Mouse (Mus musculus) testis, postnatal 14 days (tissue): ENCODE data around the gene Fut1.
A peak's percentile ranks its signal among the peaks of the same experiment; 100 is the strongest.

Experiments used
- DNase-seq: peaks from one replicate; pipeline ENCODE4 v3.0.0; 2021; ENCODE audit warnings: low spot score

Fut1 gene

DNA sequence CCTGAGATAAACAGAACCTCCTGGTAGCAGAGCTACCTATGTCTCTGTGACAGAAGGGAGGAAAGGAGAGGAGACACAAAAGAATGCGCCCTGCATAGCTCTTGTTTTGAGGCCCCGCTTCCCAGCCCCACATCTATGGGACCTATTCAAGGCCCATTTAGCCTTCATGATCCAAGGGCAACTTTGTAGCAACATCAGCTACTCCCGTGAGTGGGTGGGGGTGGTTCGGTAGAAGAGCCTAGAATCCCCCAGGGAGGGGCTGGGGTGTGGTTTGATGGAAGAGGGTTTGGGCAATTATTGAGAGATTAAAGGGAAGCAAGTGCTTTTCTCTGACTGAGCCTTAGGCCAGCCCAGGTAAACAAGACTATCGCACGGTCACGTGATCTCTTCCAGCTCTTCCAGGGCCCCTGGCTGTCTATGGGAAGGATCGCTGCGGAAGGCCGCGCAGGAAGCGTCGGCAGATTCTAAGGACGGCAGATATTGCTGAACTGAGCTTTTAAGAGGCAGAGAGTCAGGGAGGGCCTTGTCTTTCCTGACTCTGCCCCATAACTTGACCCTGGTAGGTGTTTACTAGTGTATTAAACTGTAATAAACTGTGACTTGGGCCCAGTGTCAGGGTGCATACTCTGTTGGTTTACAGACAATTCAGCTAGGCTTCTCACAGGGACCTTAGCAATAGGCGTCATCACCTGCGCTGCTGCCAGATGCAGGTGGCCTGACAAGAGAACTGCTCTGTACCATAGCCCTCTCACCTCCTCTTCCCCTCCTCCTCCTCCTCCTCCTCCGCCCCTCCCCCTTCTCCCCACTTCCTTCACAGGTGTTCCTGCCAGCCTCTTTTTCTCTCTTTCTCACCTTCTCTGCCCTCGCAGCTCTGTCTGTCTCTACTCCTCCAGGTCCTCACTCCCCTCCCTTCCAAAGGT lies 17.9 kb upstream of the Fut1 start:
- peak; percentile 88 for DNase-seq

DNA sequence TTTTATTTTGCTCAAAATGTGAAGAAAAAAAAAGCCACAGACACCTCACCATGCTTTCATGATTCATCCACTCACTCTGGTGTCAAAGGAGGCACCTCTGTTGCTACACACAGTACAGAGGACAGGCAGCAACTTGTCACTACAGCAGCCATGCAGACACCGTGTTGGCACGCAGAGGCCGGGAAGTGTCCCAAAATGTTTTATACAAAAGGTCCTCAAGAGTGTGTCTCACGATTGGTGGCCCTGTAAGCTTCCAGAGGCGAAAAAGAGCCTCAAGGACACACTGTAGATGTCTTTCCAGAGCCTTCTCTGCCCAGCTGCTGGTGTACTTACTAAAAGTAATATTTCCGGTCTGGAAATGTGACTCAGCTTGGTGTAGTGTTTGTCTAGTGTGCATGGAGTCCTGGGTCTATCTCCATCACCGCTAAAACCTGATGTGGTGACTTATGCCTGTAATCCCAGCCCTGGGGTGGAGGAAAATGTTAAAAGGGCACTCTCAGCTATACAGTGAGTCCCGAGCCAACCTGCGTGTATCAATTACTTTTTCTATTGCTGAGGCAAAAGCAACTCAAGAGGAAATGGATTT lies 11.3 kb upstream of the Fut1 start:
- no peak for DNase-seq

DNA sequence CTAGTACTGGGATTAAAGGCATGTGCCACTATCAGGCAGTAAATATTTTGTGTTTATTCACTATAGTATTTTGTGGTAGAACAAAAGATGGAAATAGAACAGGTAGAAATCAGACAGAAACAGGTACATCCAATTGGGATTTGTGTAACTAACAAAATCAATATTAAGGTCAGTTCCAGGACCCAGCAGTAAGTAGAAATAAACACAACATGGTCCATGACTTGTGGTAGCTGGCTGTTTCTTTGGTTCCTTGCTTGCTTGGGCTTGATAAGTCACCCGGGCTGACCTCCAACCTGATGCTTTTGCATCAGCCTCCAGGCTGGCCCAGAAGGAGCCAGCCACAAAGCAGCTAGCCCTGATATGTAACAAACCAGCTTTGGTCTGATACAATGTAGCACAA lies 7.6 kb upstream of the Fut1 start:
- peak; percentile 80 for DNase-seq

DNA sequence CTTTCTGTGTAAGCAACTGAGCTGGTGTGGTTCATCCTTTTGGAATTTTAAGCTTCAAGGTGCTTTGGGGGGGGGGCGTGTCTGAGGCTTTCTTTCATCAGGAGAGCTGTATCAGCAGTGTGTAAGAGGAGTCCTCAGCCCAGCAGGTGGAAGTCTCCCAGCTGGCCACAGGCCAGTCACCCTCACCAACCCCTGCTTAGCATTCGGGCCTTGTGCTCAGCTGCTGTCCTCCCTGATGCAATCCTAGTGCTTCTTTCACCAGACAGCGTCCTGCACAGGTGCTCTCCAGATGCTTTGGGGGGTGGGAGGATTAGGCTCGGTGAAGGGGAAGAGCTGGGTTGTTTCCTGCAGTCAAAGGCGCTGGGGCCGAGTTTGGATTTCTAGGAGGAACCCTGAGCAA lies 812 bp upstream of the Fut1 start:
- no peak for DNase-seq

DNA sequence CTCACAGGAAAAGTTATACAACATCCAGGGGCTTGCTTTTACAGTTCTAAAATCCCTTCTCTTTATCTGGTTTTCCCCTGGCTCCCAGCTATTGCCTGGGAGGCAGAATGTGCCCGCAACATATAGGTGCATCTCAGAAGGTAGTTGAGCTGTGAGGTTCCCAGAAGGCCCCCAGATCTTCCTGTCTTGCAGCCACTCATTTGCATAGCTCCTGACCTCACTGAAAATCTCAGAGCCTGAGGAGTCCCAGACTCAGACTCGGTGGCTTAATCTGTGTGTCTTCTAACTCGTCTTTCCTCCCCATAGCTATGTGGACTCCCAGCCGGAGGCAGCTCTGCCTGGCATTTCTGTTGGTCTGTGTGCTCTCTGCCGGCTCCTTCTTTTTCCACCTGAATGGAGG lies 1.2 kb downstream of the Fut1 start:
- DNase-seq = no peak

DNA sequence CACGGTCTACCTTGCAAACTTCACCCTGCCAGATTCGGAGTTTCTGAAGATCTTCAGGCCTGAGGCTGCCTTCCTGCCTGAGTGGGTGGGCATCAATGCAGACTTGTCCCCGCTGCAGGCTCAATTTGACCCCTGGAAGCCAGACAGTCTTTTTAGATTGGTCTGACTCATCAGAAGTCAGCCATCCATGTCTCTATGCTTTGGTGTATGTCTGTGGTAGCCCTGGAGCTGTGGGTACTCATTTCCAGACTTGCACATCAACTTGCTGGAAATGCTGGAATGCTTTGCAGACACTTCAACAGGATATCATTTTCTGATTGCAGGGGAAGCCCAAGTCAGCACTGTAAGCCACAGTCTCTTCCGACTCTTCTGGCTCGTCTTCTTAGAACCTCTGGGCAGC lies 2.5 kb downstream of the Fut1 start:
- DNase-seq = no peak

DNA sequence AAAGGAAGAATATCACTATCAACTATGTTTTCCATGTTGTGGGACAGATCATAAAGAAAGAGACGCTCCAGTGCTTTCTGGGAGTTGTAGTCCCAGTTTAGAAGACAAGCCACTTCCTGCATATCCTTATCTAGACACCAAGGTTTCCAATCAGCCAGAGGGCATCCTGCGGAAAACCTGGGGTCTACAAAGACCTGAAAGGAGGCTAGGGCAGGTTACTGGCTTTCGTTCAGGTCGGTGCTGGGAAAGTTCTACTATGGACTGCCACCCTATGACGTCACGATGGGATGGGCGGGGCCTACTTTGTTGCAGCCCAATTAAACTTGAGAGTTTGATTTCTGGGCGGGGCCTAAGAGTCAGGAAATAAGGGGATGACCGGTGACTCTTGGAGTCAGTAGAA lies 4.4 kb downstream of the Fut1 start, which contains the start of gene Izumo1:
Gene Izumo1, plus strand, starts transcription at position 369 of the 400 bp plus-strand sequence.
- DNase-seq = peak; percentile 74

DNA sequence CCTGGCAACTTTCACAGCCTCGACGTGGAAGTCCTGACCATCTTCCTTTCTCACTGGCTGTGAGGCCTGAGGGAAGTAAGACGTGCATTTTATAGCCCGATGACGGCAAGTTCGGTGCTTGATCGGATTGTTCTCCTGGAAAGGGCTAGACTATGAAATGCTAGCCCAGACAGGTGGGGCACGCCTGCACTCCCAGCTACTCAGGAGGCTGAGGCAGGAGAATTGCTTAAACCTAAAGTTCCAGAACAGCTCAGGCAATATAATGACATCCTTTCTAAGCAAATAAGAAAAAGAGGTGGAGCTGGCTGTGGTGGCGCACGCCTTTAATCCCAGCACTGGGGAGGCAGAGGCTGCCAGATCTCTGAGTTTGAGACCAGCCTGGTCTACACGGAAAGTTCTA lies 6.4 kb downstream of the Fut1 start:
- DNase-seq = no peak

DNA sequence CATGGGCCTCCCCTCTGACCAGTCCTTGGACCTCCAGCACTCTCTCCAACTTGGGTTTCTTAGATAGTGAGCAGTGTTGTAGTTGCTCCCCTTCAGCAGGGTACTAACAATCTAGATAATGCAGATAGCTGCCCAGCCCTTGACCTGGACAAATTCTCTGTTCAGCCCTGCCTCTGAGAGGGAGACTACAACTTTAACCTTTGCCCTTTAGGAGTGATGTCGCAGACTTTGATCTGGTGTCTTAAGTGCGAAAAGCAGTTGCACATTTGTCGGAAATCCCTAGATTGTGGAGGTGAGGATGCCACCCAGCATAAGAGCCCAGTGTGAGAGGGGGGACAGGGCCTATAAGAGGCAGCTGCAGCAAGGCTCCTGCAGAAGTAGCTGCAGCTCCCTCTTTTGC lies 7.6 kb downstream of the Fut1 start:
- DNase-seq = no peak

DNA sequence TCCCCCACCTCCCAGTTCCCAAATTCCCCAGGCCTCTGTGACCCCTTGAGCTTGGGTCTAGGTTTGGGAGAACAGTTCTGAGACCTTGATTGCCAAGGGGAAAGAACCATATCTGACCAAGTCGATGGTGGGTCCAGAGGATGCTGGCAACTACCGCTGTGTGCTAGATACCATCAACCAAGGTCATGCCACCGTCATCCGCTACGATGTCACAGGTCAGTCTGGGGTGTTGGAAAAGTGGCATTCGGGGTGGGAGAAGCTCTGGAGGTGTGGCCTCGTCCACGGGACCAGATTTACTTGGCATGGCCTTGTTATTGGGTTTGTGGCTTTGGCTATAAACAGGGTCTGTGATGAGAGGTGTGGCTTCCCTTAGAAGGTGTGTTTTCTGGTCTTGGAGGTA lies 8.4 kb downstream of the Fut1 start:
- DNase-seq = no peak

DNA sequence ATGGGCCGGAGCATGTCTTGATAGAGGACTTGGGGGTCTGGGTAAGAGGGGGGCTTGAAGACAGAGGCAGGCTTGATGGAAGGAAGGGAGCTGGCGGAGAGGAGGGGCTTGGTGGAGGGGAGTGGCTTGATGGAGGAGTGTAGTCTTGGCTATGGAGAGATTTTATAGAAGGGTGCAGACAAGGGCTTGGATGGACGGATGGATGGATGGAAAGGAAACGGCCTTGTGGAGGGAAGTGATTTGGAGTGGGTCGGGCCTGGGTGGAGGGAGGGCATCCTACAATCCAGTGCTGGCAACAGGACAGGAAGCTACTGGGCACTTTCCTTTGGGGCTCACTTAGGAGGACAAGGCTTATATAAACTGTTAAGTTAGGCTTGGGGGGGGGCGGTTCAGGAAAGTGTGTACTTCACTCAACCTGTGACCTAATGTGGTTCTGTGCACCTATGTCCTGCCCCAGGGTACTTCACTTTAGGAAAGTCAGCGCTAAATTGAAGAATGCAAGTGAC lies 9.5 kb downstream of the Fut1 start:
- no peak for DNase-seq

DNA sequence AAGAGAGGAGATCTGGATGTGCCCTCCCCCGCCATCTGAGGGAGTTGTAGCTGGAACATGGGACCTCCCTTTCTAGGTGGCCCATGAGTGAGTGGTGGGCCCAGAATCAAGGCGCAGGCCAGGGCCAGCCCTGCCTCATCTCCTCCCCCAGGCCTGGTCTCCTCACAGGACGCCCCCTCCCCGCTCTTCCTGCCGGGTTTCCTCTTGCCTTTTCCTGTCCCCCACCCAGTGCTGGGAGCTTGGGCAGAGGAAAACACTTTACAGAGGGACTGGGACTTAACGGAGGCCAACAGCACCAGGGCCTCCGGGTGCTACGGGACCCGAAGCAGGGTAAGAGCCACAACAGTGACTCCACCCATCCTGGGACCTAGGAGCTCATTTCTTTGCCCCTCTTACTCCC lies 10.2 kb downstream of the Fut1 start, which contains the start of gene Rasip1:
Gene Rasip1, plus strand, starts transcription at position 228 of the 400 bp plus-strand sequence.
- DNase-seq = no peak

DNA sequence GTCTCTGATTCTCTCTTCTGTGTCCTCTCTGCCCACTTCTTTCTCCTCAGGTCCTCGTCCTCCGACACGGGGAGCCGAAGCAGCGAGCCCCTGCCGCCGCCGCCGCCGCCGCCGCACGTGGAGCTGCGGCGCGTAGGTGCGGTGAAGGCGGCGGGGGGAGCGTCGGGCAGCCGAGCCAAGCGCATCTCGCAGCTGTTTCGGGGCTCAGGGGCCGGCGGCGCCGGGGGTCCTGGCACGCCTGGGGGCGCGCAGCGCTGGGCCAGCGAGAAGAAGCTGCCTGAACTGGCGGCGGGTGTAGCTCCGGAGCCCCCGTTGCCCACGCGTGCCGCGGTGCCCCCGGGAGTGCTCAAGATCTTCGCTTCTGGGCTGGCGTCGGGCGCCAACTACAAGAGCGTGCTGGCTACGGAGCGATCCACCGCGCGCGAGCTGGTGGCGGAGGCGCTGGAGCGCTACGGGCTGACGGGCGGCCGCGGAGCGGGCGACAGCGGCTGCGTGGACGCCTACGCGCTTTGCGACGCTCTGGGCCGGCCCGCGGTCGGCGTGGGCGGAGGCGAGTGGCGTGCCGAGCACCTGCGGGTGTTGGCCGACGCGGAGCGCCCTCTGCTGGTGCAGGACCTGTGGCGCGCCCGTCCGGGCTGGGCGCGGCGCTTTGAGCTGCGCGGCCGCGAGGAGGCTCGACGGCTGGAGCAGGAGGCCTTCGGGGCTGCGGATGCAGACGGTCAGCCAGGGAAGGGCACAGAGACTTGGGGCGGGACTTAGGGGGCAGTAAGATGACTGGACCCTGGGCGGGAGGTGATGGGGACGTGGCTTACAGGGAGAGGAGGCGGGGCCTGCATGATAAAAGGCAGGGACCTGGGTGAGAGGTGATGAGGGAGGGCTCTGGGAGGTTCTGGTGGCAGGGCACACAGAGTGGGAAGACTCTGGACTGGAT lies 11.5 kb downstream of the Fut1 start:
- peak; percentile 88 for DNase-seq

DNA sequence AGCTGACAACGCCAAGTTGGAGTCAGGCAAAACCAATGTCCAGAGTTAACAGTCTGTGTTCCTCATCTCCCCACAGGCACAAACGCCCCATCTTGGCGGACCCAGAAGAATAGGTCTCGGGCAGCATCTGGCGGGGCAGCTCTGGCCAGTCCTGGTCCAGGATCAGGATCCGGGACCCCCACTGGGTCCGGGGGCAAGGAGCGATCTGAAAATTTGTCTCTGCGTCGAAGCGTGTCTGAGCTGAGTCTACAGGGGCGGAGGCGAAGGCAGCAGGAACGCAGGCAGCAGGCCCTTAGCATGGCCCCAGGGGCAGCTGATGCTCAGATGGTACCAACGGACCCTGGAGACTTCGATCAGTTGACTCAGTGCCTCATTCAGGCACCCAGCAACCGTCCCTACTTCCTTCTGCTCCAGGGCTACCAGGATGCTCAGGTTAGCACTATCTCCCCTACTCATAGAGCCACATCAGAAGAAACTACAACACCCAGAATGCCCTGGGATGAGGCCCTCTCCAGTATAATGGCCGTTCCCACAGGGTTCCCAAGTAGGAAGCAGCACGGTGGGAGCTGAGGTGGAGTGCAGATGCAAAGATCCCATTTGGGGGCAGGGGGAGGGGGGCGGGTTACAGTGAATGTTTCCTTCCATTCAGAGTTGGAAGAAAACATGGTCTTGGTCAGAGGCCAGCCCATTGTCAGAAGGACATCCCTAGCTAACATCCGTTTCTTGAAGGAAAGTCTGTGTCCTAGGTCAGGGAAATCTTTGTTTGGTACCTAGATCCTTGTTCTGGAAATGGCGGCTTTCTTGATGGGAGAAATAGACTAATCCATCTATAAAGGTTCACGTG lies 13.2 kb downstream of the Fut1 start:
- no peak for DNase-seq

DNA sequence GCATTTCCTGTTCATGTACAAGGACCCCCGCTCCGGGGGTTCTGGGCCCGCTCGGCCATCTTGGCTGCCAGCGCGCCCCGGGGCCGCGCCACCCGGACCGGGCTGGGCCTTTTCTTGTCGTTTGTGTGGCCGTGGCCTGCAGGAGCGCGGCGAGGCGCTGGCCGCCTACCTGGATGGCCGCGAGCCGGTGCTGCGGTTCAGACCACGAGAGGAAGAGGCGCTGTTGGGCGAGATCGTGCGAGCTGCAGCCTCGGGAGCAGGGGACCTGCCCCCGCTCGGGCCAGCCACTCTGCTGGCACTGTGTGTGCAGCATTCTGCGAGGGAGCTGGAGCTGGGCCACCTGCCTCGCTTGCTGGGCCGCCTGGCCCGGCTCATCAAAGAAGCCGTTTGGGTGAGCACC lies 15.4 kb downstream of the Fut1 start:
- peak; percentile 61 for DNase-seq

DNA sequence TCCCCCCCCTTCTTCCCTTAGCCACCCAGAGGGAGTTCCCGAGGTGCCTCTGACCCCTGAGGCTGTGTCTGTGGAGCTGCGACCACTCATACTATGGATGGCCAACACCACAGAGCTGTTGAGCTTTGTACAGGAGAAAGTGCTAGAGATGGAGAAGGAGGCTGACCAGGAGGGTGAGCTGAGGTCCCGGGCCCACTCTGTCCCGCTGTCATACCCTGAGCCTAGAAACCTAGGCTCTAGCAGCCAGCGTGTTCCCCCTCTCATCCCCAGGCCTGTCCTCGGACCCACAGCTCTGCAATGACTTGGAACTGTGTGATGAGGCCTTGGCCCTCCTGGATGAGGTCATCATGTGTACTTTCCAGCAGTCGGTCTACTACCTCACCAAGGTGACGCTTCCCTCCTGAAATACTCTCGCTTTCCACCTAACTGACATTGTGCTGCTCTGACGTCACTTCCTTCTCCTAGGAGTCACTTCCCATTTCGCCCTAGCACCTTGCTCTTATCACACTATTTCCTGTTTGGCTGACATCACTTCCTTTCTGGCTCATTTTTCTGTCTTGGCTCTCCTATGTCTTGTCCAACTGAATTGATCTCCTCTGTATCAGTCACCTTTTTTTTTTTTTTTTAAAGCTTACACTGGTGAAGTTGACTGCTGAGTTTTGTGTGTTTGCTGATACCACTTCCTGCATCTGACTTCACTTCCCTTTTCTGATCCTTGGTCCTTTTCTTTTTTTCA lies 18.0 kb downstream of the Fut1 start:
- no peak for DNase-seq

DNA sequence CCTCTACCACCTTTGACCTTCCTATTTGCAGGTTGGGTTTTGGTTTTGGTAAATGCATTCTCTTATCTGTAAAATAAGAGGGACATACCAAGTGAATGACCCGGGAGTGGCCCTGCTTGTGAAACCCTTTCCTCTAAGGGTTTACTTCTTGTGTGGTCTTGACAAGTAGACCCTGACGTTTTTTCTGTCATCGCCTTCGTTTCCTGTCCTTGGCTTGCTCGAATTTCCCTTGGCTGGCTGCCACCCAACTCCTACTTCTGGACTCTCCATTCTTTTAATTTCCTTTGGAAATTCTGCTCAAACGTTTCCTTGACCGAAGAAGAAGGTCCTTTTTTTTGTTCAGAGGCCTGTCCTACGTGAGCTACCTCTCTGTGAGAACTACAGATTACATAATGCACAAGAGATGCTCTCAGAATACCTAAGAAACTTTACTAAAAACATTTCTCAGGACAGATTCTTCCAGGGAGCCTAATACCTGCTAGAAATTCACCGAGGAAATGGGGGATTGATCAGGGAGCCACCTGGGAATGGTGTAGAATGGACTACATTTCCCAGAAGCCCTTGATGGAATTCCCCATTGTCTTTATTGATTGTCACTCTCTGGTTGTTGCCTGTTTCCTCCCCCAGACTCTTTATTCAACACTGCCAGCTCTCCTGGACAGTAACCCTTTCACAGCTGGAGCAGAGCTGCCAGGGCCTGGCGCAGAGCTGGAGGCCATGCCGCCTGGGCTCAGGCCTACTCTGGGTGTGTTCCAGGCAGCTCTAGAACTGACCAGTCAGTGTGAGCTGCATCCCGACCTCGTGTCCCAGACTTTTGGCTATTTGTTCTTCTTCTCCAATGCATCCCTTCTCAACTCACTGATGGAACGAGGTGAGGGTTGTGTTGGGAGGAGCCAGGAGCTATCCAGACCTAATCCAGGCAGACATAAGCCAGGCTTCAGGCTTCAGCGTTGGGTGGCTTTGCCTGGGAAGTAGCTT lies 18.9 kb downstream of the Fut1 start:
- no peak for DNase-seq

DNA sequence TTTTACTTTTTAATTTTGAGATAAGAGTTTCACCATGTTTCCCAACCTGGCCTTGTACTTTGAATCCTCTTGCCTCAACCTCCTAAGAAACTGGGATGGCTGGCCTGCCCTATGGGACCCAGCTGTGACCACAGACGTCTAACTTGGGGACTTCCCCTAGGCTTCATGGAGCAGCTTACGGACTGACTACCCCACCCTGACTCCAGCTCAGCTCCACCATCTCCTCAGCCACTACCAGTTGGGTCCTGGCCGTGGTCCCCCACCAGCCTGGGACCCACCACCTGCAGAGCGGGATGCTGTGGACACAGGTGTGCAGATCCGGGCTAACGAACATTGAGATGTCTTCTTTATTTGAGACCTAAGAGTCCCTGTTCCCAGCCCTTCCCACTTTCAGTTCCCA lies 20.6 kb downstream of the Fut1 start:
- no peak for DNase-seq
